Mouse (Mus musculus) adrenal gland, adult 8-10 months (tissue): Measurements from ENCODE around the gene Cntn4. TPM values are rescaled to one million over a fixed set of nuclear protein-coding genes. Genes with fewer than 3 reads are reported as not detected.

Experiments used
- DNase-seq: peaks from one replicate; pipeline ENCODE4 v3.0.0; 2022
- total RNA-seq, 4 experiments: library from RNA; stranded (reverse); gene quantifications; 2 replicates each; pipeline ENCODE4 v1.2.4; 2022

Cntn4 gene
- total RNA-seq, 4 experiments from 2014 or later, result 0.10 to 0.54 (median 0.21) TPM

- peak; percentile 19 for DNase-seq
These were observed 986.6 kb downstream of the Cntn4 start for GRCm38 (mm10) chr6:106663780-106664651.

- no peak for DNase-seq
These were observed 998.1 kb downstream of the Cntn4 start for GRCm38 (mm10) chr6:106675581-106675980.

GRCm38 (mm10) chr6:106701931-106702330, 1024.5 kb downstream of the Cntn4 start:
- DNase-seq, result no peak

GRCm38 (mm10) chr6:106705506-106706035, 1028.1 kb downstream of the Cntn4 start:
- no peak for DNase-seq

DNA sequence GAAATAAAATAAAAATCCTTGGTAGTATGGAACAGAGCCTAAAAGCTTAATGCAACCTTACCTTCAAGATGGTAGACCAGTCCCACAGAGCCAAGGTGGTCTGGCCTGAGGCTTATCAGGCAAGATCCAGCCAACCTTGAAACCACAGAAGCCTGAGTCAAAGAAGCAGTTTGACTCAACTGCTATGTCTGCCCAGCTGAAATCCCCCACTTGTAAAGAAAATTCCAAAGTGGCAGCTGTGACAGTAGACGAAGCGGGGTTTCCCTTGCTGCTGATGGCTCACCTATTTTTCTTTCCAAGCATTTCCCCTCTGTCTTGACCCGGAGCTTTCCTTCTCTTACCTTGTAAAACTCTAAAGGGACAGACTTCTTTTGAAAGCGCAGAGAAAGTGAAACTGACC, 1048.2 kb downstream of the Cntn4 start:
- DNase-seq, result no peak

DNA sequence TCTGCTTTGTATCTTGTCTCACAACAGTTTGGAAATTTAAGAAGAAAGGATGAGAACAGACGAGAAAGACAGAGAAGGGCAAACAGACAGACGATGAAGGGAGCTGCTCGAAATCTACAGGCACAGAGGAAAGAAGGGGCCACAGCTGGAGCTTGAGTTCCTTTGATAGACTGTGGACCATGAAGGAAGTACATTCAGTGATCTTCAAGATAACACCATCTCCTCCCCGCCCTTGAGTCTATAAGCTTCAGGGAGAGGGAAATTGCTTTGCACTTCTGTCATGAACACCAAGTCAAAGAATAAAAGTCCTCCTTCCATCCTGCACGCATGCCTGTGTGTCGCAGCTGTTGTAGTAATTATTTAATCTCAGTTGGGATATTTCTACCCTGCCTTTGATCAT, 1048.6 kb downstream of the Cntn4 start:
- no peak for DNase-seq

DNA sequence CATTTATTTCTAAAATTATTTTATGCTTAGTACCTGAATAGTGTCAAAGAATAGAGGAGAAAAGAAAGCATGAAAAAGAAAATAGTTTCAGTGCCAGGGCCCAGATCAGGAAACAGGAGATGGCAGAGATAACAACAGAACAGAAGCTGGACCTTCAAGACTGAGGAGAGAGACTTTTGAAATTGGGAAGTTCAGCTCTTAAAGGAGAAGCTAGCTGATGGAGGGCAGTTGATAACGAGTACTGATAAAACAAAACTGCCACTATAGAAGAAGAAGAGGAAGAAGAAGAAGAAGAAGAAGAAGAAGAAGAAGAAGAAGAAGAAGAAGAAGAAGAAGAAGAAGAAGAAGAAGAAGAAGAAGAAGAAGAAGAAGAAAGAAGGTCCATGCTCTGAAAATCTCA, 1050.2 kb downstream of the Cntn4 start:
- DNase-seq, result no peak

DNA sequence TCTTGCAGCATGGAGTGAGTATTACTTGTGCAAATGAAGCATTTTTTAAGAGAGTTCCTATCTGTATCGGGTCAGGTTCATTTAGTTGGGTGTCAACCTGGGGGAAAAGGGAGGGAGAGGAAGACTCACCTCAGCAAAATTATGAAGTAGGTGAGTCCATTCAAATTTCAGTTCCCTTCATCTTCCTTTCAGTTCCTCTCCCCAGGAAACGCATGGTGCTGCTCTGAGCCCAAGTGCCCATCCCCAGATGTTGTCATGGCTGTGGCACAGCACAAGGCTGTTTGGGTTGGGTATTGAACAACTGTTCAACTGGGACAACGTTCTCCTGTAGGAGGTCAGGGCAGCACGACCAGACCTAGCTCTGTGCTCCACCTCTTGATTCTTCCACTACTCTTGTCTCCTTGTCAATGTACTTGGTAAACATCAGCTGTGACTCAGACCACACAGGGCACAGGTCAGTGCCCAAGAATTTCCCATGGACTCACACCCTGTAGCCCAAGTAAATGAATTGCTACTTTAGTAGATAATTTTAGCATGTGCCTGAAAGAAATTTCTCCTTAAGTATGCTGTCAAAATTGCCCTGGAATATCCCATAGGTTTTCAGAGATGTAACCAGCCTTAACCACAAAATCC, 1052.3 kb downstream of the Cntn4 start:
- DNase-seq, result no peak

- no peak for DNase-seq
These were observed 1055.1 kb downstream of the Cntn4 start for GRCm38 (mm10) chr6:106732563-106732962.

GRCm38 (mm10) chr6:106738229-106738628, 1060.8 kb downstream of the Cntn4 start:
- DNase-seq, result no peak

GRCm38 (mm10) chr6:106740244-106740825, 1062.9 kb downstream of the Cntn4 start:
- no peak for DNase-seq

- no peak for DNase-seq
These were observed 1066.2 kb downstream of the Cntn4 start for GRCm38 (mm10) chr6:106743556-106744233.

DNA sequence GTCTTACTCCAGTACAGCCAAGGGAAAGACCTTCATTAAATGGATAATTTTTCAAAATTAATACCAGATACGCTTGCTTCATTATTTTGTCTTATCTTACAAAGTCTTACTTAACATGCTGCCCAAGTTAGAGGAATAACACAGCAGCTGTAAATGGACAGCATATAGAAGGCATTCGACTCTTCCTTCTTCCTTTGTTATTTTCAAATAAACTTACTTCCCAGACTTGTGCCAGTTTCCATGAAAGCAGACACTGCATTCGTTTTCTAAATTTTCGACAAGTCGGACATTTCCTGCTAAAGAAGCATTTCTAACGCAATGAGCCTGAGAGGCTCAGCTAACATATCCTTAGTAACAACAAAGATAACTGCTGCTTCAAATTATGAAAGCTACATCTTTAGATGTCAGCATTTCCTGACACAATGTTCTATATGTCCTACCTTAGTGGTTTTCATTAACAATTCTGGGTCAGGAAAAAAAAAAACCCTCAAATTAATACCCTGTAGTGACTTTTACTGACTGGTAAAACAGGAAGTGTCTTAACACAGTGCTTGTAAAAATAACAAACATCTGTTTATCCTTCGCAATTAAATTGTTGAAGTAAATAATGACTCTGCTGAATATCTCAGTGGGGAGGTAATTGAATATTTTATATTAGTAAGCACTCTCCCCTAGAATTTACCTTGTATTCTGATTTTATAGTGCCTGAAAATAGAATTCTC, 1068.4 kb downstream of the Cntn4 start:
- DNase-seq, result no peak

- no peak for DNase-seq
These were observed 1069.8 kb downstream of the Cntn4 start for GRCm38 (mm10) chr6:106747251-106747650.

DNA sequence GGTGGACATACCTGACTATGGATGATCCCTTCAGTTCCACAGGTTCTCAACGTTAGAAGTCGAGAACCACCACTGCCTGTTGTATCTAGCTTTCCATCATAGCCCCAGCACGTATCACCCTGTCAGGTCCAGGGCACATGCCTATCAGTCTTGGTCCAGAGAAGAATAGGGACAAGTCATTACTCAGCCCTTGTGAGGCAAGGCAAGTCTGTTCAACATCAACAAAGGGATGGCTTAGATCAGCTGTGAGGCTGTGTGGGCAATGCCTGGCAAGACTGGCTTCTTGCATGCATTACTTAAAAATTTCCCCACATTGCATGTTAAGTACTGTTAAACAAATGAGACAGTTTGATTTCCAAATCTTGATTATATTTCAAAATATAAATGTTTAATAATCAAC, 1070.3 kb downstream of the Cntn4 start:
- no peak for DNase-seq
